Mouse (Mus musculus): ENCODE results near the gene Adcy2. TPM values are rescaled to one million over a fixed set of nuclear protein-coding genes. Genes with fewer than 3 reads are reported as not detected.

The Adcy2 gene
- polyA plus RNA-seq, 1 experiment from 2014 or later = 8.0 TPM

- H3K4me2 ChIP-seq (replicated peaks) = peak within 1 kb of the TSS; percentile 73
- WGBS = under 1% methylated on average over 81 of the region's 81 CpGs
- peaks cover 41% of the 10 kb centered on the region for H3K36me3 ChIP-seq
- H3K9me3 ChIP-seq (replicated peaks) = no peaks in the 10 kb centered on the region
- peak within 1 kb of the TSS; percentile 85 for H3K27ac ChIP-seq (replicated peaks)
- H3K4me1 ChIP-seq = peaks cover 20% of the 10 kb centered on the region
- peak; percentile 99 for ATAC-seq (ENCODE audit: insufficient number of reproducible peaks, low FRiP score, low TSS enrichment, low read depth)
- no peaks in the 10 kb centered on the region for H3K27me3 ChIP-seq
- peak within 1 kb of the TSS; percentile 68 for H3K9ac ChIP-seq
- peak within 1 kb of the TSS; percentile 93 for H3K4me3 ChIP-seq (replicated peaks)
These were observed 417.4 kb downstream of the Adcy2 start, which contains the start of the genes Mtrr and Fastkd3 for GRCm38 (mm10) chr13:68581747-68582516. TSS of gene Mtrr (minus strand) at chr13:68582149. TSS of gene Fastkd3 (plus strand) at chr13:68582234.

- ATAC-seq (ENCODE audit: insufficient number of reproducible peaks, low FRiP score, low TSS enrichment, low read depth) = 0 out of 2 replicates have a peak, but pooled peaks have one; percentile 3
- Histone ChIP-seq H3K36me3 (peaks cover 43% of the 10 kb centered on the region), H3K9me3 (replicated peaks) (no peaks in the 10 kb centered on the region), H3K4me3 (replicated peaks) (peak overlapping the region; percentile 93), H3K27me3 (no peaks in the 10 kb centered on the region), H3K9ac (peak overlapping the region; percentile 68), H3K4me1 (peaks cover 20% of the 10 kb centered on the region), H3K27ac (replicated peaks) (peak overlapping the region; percentile 85), H3K4me2 (replicated peaks) (peak overlapping the region; percentile 73)
- 22% methylated on average over 14 of the region's 14 CpGs for WGBS
These were observed 418.1 kb downstream of the Adcy2 start for GRCm38 (mm10) chr13:68581086-68581740.

GRCm38 (mm10) chr13:68577945-68578344 lies 421.4 kb downstream of the Adcy2 start:
- no peaks in the 10 kb centered on the region for H3K27me3 ChIP-seq
- H3K36me3 ChIP-seq = peaks cover 33% of the 10 kb centered on the region
- 78% methylated on average over 7 of the region's 7 CpGs for WGBS
- peaks cover 25% of the 10 kb centered on the region for H3K4me1 ChIP-seq
- H3K4me3 ChIP-seq (replicated peaks) = no peak overlapping the region
- no peaks in the 10 kb centered on the region for H3K9me3 ChIP-seq (replicated peaks)
- H3K27ac ChIP-seq (replicated peaks) = no peak overlapping the region
- H3K9ac ChIP-seq = no peak overlapping the region
- ATAC-seq (ENCODE audit: insufficient number of reproducible peaks, low FRiP score, low TSS enrichment, low read depth) = no peak
- H3K4me2 ChIP-seq (replicated peaks) = no peak overlapping the region

- H3K9me3 ChIP-seq (replicated peaks) = no peaks in the 10 kb centered on the region
These were observed 424.9 kb downstream of the Adcy2 start for GRCm38 (mm10) chr13:68574398-68574797.

GRCm38 (mm10) chr13:68572966-68573913 lies 426.1 kb downstream of the Adcy2 start:
- Histone ChIP-seq H3K36me3 (peaks cover 46% of the 10 kb centered on the region), H3K9ac (no peak overlapping the region), H3K27me3 (no peaks in the 10 kb centered on the region), H3K27ac (replicated peaks) (0 out of 2 replicates have a peak overlapping the region, but pooled peaks have one; percentile 11), H3K4me3 (replicated peaks) (no peak overlapping the region), H3K9me3 (replicated peaks) (no peaks in the 10 kb centered on the region), H3K4me2 (replicated peaks) (no peak overlapping the region), H3K4me1 (peaks cover 9% of the 10 kb centered on the region; the same call in 1 of the 2 replicates)
- WGBS = 48% methylated on average over 10 of the region's 10 CpGs
- peak; percentile 49; the same call in 1 of the 2 replicates for ATAC-seq (ENCODE audit: insufficient number of reproducible peaks, low FRiP score, low TSS enrichment, low read depth)

More at GRCm38 (mm10) chr13:68574398-68574797, 424.9 kb downstream of the Adcy2 start:
- H3K9ac ChIP-seq = no peak overlapping the region
- no peak overlapping the region for H3K4me3 ChIP-seq (replicated peaks)
- ATAC-seq (ENCODE audit: insufficient number of reproducible peaks, low FRiP score, low TSS enrichment, low read depth) = no peak
- H3K27ac ChIP-seq (replicated peaks) = no peak overlapping the region
- peaks cover 9% of the 10 kb centered on the region; the same call in 1 of the 2 replicates for H3K4me1 ChIP-seq
- peaks cover 41% of the 10 kb centered on the region for H3K36me3 ChIP-seq
- no peak overlapping the region for H3K4me2 ChIP-seq (replicated peaks)
- H3K27me3 ChIP-seq = no peaks in the 10 kb centered on the region
- 81% methylated on average over 4 of the region's 4 CpGs for WGBS

- ATAC-seq (ENCODE audit: insufficient number of reproducible peaks, low FRiP score, low TSS enrichment, low read depth) = no peak
- 79% methylated on average over 19 of the region's 19 CpGs for WGBS
- no peak overlapping the region for H3K27ac ChIP-seq (replicated peaks)
These were observed 427.1 kb downstream of the Adcy2 start for GRCm38 (mm10) chr13:68572247-68572646.

More at GRCm38 (mm10) chr13:68572247-68572646, 427.1 kb downstream of the Adcy2 start:
- Histone ChIP-seq H3K4me1 (peaks cover 9% of the 10 kb centered on the region; the same call in 1 of the 2 replicates), H3K36me3 (peaks cover 49% of the 10 kb centered on the region), H3K9ac (no peak overlapping the region), H3K4me3 (replicated peaks) (no peak overlapping the region), H3K9me3 (replicated peaks) (no peaks in the 10 kb centered on the region), H3K4me2 (replicated peaks) (no peak overlapping the region), H3K27me3 (no peaks in the 10 kb centered on the region)

Data from embryonic facial prominence, embryonic 15.5 days (tissue).